Mouse (Mus musculus) kidney, adult 2 months (tissue): Measurements from ENCODE around the gene Plg.

ENCODE experiments used
- CTCF ChIP-seq: fragments of 200-500 bp; conservative IDR thresholded peaks from 2 replicates; pipeline ENCODE4 v1.5.1; 2011; ENCODE audit warnings: low read depth, mild to moderate bottlenecking, control low read depth, low read length, moderate library complexity, mixed read lengths; ENCODE audit not compliant: insufficient read depth, insufficient read length
- POLR2A ChIP-seq: fragments of 200-500 bp; IDR thresholded peaks from one replicate; pipeline ENCODE4 v1.6.1; 2011; ENCODE audit warnings: low read depth, low read length, control low read depth

DNA sequence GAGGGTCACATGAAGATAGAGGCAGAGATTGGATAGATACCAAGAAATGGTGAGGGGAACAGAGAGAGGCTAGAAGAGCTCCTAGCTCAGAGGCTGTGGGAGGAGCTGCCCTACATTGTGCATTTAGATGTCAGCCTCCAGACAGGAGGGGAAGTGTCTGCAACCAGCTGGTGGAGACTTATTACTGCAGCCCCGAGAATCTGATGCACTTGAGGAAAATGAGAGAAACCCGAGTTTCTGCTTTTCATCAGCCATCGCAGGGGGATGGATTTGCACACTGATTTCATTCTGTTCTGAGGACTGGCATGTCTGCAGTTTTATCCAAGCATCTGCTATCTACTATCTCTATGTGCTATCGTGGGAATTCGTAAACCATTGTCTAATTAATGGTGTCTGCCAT, 53.3 kb downstream of the Plg start:
- TF ChIP-seq CTCF (no peak), POLR2A (no peak)
